Mouse (Mus musculus) erythroblast, embryonic 14.5 days (primary cell): ENCODE measurements around the gene Mtmr2. TPM values are rescaled to one million over a fixed set of nuclear protein-coding genes. Genes with fewer than 3 reads are reported as not detected.
A peak's percentile ranks its signal among the peaks of the same experiment; 100 is the strongest.
"Not testable (repeated sequence)": the region's sequence is repeated elsewhere in the genome, so short reads cannot be mapped to it uniquely, and the experiment has no call there.

Source experiments
- H3K27me3 ChIP-seq: 2 replicates; pipeline ENCODE4 v1.6.1; 2012; ENCODE audit warnings: inconsistent platforms; ENCODE audit not compliant: control insufficient read depth
- H3K36me3 ChIP-seq: 2 replicates; pipeline ENCODE4 v1.6.1; 2012; ENCODE audit warnings: mild to moderate bottlenecking, inconsistent platforms; ENCODE audit not compliant: control insufficient read depth
- H3K4me1 ChIP-seq: 2 replicates; pipeline ENCODE4 v1.6.1; 2012; ENCODE audit warnings: inconsistent platforms; ENCODE audit not compliant: control insufficient read depth
- H3K4me3 ChIP-seq: replicated peaks from 2 replicates; pipeline ENCODE3; 2012; ENCODE audit warnings: moderate library complexity, mild to moderate bottlenecking, inconsistent platforms
- H3K9me3 ChIP-seq: 2 replicates; pipeline ENCODE4 v1.6.1; 2012; ENCODE audit warnings: low read length, inconsistent platforms, mixed read lengths; ENCODE audit not compliant: control insufficient read depth
- GATA1 ChIP-seq: IDR thresholded peaks from 2 replicates; pipeline ENCODE4 v1.6.1; 2012; ENCODE audit warnings: low read length, inconsistent platforms, mixed read lengths
- TAL1 ChIP-seq: IDR thresholded peaks from 3 replicates; pipeline ENCODE4 v1.6.1; 2012; ENCODE audit warnings: low read length, inconsistent platforms, mixed read lengths
- polyA plus RNA-seq: library from polyadenylated mRNA; stranded (reverse); fragments of >175 nt; gene quantifications from 2 replicates; pipeline ENCODE4 v1.2.3, GENCODE M21; 2012

Mtmr2 gene
- polyA plus RNA-seq, 1 experiment, result 0.13 TPM

DNA sequence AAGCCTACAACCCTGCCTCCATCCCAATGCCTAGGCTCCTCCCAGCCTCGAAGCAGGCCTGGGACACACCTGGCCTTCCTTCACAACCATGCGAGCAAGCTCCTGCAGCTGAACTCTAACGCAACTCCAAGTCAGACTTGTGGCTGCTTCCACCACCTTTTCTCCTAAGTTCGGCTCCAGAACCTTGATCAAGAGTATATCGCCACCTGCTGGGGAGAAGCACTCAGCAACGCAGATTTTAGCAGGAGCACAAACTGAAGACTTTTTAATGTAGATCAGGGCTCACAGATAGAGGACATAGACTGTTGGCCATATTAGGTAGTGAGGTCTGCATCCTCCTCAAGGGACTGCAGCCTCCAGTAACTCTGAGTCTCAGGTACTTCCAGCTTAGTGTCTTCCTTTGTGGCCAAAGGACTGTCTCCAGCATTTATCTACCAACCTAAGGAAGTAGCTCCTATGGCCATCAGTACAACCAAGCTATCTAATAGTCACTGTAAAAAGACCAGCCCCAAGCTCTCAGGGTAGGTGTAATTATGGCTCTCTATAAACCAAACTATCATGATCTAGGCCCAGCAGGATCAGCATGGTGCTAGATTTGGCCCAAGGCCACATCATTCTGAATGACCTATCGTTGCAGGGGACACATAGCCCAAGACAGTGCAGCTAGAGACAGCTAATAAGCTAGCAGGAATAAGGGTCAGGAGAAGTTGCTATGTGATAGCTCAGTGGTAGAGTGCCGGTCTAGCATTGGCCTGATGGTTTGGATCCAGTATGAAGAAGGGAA is 31.7 kb upstream of the Mtmr2 start:
- no peak for TF ChIP-seq GATA1
- TF ChIP-seq TAL1, result no peak
- H3K4me3 ChIP-seq, result no peak overlapping the region
- no peaks in the 10 kb centered on the region for H3K27me3 ChIP-seq
- H3K9me3 ChIP-seq, result no peaks in the 10 kb centered on the region
- H3K36me3 ChIP-seq, result no peaks in the 10 kb centered on the region
- H3K4me1 ChIP-seq, result no peaks in the 10 kb centered on the region

DNA sequence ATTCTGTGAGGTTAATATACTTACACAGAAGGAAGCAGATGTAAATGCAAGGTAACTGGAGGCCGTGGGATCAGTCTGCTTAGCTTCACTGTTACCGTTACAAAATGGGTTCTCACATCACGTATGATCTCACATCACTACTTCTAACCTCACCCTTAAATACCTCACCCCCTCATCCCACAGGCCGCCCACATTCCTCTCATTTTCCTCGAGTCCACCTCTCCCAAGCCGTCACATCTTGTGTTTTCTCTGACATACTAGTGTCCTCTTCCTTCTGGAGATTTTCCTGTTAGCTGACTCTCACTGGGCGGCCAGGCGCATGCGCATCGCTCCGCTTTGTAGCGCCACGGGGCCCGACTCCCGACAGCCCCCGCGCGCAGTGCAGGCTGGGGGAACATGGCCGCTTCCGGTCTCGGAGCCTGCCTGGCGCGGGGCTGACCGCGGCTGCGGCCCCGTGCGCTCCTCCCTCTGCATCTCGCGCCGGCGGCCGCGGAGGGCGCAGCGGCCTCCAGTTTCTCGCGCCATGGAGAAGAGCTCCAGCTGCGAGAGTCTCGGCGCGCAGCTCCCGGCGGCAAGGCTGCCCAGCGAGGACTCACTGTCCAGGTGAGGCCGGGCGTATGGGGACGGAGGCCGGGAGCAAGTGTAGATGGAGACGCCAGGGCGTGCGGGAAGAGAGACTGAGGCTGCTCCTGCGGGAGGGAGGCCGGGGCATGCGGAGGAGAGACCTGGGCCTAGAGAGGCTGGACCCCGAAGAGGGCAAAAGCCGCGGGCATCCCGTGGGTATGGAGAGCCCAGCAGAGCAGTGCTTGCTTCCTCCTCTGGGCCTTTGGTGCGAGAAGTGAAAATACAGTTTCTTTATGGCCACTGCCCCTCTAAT is 826 bp downstream of the Mtmr2 start:
- H3K36me3 ChIP-seq, result peaks cover 3% of the 10 kb centered on the region
- peaks cover 3% of the 10 kb centered on the region for H3K9me3 ChIP-seq
- TF ChIP-seq TAL1, result no peak
- TF ChIP-seq GATA1, result no peak
- H3K4me1 ChIP-seq, result peaks cover 26% of the 10 kb centered on the region
- peak overlapping the region; percentile 99 for H3K4me3 ChIP-seq
- H3K27me3 ChIP-seq, result no peaks in the 10 kb centered on the region

DNA sequence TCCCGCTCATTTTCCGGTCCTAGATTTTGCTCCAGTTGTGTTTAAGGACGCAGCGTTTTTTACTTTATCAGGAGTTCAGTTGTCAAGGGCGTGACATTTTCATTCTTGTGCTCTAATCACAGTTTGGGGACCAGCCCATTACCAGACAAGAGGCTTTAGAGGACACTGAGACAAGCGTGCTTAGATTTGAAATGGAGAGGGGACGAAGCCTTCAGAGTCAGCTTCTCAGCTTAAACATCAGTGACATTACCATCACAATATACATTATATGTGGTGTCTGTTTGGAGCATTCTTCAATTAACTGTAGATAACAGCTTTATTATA is 1.4 kb downstream of the Mtmr2 start:
- peaks cover 3% of the 10 kb centered on the region for H3K9me3 ChIP-seq
- TF ChIP-seq TAL1, result no peak
- TF ChIP-seq GATA1, result no peak
- peaks cover 26% of the 10 kb centered on the region for H3K4me1 ChIP-seq
- peaks cover 3% of the 10 kb centered on the region for H3K36me3 ChIP-seq
- H3K27me3 ChIP-seq, result no peaks in the 10 kb centered on the region
- peak overlapping the region; percentile 99 for H3K4me3 ChIP-seq

DNA sequence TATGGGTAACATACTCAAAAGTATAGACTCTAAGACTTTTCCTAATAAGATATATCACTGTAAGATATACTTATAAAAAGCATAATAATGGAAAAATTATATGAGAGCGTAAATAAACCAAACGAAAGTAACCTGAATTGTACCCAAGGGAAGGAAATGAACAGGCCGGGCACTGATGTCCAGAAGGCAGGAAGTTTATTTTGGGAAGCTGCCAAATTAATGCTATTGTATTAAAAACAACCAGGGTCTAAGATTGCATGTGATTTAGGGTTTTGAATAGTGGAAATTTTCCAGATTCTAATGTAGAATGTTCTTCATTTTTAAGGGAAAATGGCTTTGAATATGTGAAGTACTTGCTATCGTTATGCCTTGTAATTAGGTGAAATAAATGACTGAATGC is 4.3 kb downstream of the Mtmr2 start:
- Histone ChIP-seq H3K9me3 (peaks cover 3% of the 10 kb centered on the region), H3K4me3 (no peak overlapping the region), H3K27me3 (no peaks in the 10 kb centered on the region), H3K36me3 (peaks cover 3% of the 10 kb centered on the region), H3K4me1 (peaks cover 26% of the 10 kb centered on the region)
- TF ChIP-seq TAL1 (no peak), GATA1 (no peak)

DNA sequence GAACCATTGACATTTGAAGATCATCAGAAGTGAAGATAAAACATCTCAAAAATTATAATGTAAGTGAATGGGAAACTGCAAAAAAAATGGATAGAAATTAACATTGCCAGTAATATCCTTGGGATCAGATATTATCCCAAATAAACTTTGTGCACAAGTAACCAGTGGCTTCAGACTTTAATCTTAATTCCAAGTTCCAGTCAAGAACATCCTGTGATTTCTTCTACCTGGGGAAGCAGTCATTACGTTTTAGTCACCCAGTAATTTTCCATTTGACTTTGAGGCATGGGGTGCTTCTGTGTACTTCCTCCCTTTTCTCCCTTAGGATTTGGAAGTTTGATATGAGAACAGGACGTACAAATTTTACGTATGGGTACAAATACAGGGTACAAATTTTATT is 12.2 kb downstream of the Mtmr2 start:
- no peaks in the 10 kb centered on the region for H3K27me3 ChIP-seq
- no peaks in the 10 kb centered on the region for H3K4me1 ChIP-seq
- TF ChIP-seq TAL1, result no peak
- H3K9me3 ChIP-seq, result no peaks in the 10 kb centered on the region
- H3K4me3 ChIP-seq, result no peak overlapping the region
- H3K36me3 ChIP-seq, result peaks cover 7% of the 10 kb centered on the region

DNA sequence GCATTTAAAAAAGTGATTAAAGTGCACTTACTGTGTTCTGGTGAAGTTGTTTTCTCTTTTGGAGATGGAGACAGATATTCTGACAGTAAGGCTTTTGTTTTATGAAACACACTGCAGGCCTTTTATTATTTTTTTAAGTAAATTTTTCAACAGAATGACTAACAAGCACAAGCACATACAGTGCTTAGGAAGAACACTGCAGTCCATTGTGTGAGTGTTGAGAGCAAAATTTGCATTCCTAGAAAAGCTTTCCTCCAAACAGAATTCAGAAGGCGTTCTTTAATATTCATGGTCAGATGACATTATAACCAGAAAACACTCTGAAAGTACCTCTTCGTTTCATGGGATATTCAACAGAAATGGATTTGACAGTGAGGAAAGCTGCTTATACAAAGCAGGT is 17.4 kb downstream of the Mtmr2 start:
- no peak overlapping the region for H3K4me3 ChIP-seq
- H3K36me3 ChIP-seq, result peaks cover 5% of the 10 kb centered on the region
- H3K27me3 ChIP-seq, result no peaks in the 10 kb centered on the region
- H3K4me1 ChIP-seq, result no peaks in the 10 kb centered on the region
- no peak for TF ChIP-seq GATA1
- H3K9me3 ChIP-seq, result no peaks in the 10 kb centered on the region

DNA sequence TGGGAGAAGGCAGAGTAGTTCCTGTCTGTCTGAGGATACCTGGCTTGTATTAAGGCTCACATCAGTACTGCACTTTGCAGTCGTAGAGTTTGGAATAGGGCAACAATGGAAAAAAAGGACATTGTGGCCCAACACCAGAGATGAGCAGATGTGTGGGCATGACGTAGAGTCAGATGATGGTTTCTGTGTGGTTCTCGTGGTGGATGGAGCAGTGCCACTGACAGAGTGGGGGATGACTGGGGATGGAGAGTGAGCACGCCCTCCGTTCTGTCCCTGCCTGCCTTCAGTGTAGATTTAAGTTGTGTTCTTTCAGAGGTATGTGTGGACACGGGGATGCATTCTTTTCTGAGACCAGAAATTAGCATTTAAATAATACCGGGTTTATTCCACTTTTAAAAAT is 18.4 kb downstream of the Mtmr2 start:
- TF ChIP-seq TAL1 (no peak), GATA1 (no peak)

DNA sequence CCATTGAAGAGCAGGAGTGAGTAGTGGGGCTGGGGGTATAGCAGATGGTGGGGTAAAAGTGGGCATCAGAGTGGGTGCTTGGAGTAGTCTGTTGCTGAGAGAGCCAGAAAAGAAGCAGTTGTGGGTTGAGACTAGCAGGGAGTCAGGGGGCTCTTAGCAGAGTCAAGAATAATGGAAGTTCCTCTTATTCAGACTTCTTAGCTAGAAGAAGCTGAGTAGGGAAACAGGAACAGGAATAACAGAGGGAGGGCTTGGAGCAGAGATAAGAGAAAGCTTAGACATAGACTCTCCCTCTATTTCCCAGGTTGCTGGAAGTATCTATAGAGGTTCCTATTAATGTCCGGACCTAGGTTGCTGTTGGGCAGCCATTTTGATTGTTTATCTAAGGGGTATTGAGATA is 26.5 kb downstream of the Mtmr2 start:
- Histone ChIP-seq H3K4me1 (no peaks in the 10 kb centered on the region), H3K9me3 (no peaks in the 10 kb centered on the region), H3K27me3 (no peaks in the 10 kb centered on the region), H3K4me3 (no peak overlapping the region), H3K36me3 (no peaks in the 10 kb centered on the region)
- TF ChIP-seq GATA1 (no peak), TAL1 (no peak)

More for the DNA sequence above, 18.4 kb downstream of the Mtmr2 start:
- no peaks in the 10 kb centered on the region for H3K4me1 ChIP-seq
- H3K36me3 ChIP-seq, result peaks cover 5% of the 10 kb centered on the region
- no peak overlapping the region for H3K4me3 ChIP-seq
- no peaks in the 10 kb centered on the region for H3K27me3 ChIP-seq
- no peaks in the 10 kb centered on the region for H3K9me3 ChIP-seq

DNA sequence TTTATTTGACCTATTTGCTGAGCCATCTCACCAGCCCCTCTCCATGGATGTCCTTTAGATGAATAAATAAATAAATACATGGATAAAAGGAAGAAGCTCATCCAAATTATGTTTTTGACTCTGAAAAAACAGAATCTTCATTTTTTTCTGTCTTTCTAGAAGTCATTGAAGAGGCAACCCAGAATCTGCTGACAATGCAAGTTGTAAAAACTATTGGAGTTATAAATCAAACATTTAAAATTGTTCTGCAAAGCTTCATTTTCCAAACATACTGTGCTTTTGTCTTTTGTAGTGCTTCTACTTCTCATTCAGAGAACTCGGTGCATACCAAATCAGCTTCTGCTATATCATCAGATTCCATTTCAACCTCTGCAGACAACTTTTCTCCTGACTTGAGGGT is 33.8 kb downstream of the Mtmr2 start:
- TF ChIP-seq GATA1 (no peak), TAL1 (no peak)
- Histone ChIP-seq H3K4me3 (no peak overlapping the region), H3K27me3 (no peaks in the 10 kb centered on the region), H3K4me1 (no peaks in the 10 kb centered on the region; the same call in 1 of the 2 replicates), H3K9me3 (no peaks in the 10 kb centered on the region), H3K36me3 (peaks cover 27% of the 10 kb centered on the region)

DNA sequence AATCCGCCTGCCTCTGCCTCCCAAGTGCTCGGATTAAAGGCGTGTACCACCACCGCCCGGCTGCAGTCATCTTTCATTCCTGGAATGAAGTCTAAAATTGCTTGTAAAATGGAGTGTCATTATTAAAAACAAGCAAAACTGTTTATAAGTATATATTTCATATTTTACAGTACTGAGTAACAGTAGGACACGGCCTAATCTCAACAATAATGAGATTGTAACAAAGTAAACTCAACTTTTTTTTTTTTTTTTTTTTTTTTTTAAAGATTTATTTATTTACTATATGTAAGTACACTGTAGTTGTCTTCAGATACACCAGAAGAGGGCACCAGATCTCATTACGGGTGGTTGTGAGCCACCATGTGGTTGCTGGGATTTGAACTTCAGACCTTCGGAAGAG is 42.7 kb downstream of the Mtmr2 start:
- H3K4me1 ChIP-seq, H3K27me3 ChIP-seq, H3K4me3 ChIP-seq, H3K9me3 ChIP-seq: not testable (repeated sequence)
- peaks cover 55% of the 10 kb centered on the region for H3K36me3 ChIP-seq
